Mouse (Mus musculus): ENCODE results near the gene Cnot3.
"Not testable (repeated sequence)": the region's sequence is repeated elsewhere in the genome, so short reads cannot be mapped to it uniquely, and the experiment has no call there.

Cnot3 gene
- long read RNA-seq, experiment 1, full-length matches to known transcripts, result 2 of 3 reads
- long read RNA-seq, experiment 1, partial matches to known transcripts, result 0 of 3 reads
- long read RNA-seq, experiment 1, other reads (novel, unspliced or antisense), result 1 of 3 reads
- long read RNA-seq, experiment 2, full-length matches to known transcripts, result 2 of 5 reads
- long read RNA-seq, experiment 2, partial matches to known transcripts, result 1 of 5 reads
- long read RNA-seq, experiment 2, other reads (novel, unspliced or antisense), result 2 of 5 reads

GRCm38 (mm10) chr7:3644672-3645487, at the start of gene Cnot3:
Gene Cnot3, plus strand, starts transcription at chr7:3645268.
- intact Hi-C loops (cut with DNase I), result loop anchor here (1.0 kb wide), 1 partner anchor 20 kb away; the partner anchor contains the start of gene Leng1

DNA sequence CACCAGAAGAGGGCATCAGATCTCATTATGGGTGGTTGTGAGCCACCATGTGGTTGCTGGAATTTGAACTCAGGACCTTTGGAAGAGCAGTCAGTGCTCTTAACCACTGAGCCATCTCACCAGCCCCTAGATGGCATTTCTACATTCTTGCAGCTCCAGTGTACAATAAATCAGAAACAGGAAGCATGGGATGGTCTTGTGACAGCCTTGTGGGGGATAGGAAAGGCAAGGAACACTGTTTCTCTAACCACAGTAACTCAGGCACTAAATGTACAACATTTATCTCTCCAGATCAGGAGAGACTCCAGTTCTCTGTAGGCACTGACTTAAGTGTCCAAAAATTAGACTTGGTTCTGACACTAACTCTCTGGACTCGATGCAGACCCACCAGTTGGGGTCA, 47.3 kb upstream of the Cnot3 start:
- intact Hi-C loops (cut with DNase I), result not testable (repeated sequence)

GRCm38 (mm10) chr7:3601119-3601518, 43.9 kb upstream of the Cnot3 start:
- intact Hi-C loops (cut with DNase I), result no loop called here

- intact Hi-C loops (cut with DNase I), result no loop called here
These were observed 38.3 kb upstream of the Cnot3 start for GRCm38 (mm10) chr7:3606798-3607197.

DNA sequence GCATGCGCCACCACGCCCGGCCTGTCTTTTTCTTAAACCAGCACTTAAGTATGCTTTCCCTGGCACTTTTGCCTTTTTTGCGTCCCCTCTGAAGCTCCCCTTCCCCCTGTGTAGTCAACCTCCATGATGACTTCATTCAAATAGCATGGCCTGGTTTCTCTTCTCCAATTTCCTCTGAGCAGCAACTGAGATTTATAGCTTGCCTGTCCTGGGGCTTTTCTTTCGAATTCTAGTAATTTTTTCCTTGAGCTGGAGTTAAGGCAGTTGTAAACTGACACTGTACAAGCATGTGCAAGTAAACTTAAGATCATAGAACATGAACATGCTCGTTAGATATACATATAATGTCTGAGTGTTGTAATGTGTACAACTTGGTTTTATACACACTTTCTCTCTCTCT, 37.7 kb upstream of the Cnot3 start:
- intact Hi-C loops (cut with DNase I), result no loop called here

GRCm38 (mm10) chr7:3608668-3609067, 36.4 kb upstream of the Cnot3 start:
- intact Hi-C loops (cut with DNase I), result no loop called here

DNA sequence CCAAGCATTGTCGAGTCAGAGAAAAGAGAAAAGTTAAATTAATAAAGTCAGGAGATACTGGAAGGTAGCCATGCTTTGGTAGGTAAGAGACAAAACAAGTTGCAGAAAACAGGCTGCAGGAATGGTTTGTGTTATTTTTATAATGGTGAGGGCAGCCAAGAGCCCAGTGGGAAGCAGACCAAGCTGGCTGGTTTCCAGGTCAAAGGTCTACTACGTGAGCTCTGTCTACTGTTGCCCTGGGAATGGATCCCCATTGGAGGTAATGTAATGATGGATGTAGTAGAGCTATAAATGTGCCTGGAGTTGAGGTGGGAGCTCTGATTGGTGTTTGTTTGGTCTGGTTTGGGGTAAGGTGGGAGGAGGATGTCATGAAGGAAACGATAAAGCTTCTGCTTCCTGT, 36.0 kb upstream of the Cnot3 start:
- intact Hi-C loops (cut with DNase I), result no loop called here

DNA sequence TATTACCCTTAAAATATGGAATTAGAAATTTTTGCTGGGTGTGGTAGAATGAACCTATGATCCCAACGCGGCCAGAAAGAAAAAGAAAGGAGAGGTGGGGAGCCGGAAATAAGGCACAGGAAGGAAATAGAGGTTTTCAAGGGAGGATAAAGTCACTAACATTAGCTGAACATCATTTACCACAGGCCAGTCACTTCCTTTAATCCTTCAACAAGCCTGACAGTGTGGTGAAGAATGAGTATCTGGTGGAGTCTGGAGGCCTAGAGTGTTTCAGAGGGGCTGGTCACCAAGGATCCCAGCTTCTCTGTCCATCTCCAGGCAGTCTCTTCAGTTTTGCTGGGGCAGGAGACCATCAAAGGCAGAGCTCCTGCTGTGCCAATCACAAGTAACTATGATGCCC, 34.6 kb upstream of the Cnot3 start:
- intact Hi-C loops (cut with DNase I), result no loop called here

- intact Hi-C loops (cut with DNase I), result no loop called here
These were observed 34.1 kb upstream of the Cnot3 start for GRCm38 (mm10) chr7:3611006-3611405.

DNA sequence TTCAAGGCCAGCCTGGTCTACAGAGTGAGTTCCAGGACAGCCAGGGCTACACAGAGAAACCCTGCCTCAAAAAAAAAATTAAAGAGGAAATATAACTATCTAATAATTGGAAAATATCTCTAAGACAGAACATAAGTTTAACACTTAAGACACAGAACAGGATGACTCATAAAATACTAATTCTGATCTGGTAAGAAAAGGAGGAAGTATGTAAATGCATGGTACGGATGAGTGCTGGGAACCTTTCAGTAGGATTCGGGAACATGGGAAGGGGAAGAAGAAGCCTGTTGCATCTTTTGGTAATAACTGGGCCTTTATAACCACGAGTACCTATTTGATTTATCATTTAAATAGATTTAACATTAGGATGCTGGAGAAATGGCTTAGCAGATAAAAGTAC, 31.0 kb upstream of the Cnot3 start:
- intact Hi-C loops (cut with DNase I), result no loop called here

DNA sequence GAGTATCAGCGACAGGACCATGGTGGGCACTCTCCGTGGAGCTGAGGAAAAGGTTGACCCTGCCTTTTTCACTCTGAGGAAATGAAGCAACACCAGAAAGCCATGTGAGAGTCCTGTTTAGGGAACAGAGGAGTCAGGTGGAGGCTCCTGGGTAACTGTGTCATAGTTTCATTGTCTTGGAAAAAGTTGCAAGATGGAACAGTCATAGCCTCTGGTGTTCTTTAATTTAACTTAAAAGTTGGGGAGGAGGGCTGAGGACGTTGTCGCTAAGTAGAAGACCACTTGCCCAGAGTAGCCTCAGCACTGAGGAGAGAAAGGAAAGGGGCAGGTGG, 29.0 kb upstream of the Cnot3 start, which contains the start of gene Oscar:
TSS of gene Oscar (minus strand) at position 101 of the 332 bp plus-strand sequence.
- intact Hi-C loops (cut with DNase I), result no loop called here

DNA sequence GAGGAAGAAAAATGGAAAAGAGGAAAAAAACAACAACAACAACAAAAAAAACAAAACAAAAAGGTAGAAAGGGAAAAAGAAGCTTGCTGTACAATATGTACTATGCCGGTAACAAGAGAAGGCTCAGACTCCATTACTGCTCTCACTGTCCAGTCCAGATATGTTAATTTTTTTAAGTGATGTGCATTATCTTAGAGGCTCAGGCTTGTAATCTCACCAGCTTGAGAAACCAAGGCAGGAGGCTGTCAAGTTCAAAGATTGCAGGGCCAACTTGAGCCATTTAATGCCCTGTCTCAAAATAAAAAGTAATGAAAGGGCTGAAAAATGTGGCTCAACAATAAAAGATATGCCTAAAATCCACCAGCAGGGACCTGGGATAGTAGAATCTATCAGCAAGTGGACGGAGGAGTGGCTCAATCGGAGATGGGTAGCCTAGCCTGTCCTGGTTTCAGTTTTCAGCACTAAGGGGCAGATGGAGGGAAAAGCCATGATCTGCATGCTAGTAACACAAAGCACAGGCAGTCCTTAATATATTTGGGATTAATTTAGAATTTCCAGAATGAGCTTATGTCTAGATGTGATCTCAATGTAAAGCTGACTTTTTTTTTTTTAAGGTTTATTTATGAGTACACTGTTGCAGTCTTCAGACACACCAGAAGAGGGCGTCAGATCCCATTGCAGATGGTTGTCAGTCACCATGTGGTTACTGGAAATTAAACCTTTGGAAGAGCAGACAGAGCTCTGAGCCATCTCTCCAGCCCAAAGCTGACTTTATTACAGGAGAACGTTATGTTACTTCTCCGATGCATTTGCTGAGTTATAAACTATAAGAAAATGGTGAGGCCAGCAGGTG, 28.5 kb upstream of the Cnot3 start:
- intact Hi-C loops (cut with DNase I), result no loop called here

GRCm38 (mm10) chr7:3617242-3617995, 27.6 kb upstream of the Cnot3 start, which contains the start of gene Ndufa3:
Gene Ndufa3, plus strand, starts transcription at chr7:3617373.
- intact Hi-C loops (cut with DNase I), result no loop called here

- intact Hi-C loops (cut with DNase I), result no loop called here
These were observed 16.0 kb upstream of the Cnot3 start for GRCm38 (mm10) chr7:3629030-3629429.

DNA sequence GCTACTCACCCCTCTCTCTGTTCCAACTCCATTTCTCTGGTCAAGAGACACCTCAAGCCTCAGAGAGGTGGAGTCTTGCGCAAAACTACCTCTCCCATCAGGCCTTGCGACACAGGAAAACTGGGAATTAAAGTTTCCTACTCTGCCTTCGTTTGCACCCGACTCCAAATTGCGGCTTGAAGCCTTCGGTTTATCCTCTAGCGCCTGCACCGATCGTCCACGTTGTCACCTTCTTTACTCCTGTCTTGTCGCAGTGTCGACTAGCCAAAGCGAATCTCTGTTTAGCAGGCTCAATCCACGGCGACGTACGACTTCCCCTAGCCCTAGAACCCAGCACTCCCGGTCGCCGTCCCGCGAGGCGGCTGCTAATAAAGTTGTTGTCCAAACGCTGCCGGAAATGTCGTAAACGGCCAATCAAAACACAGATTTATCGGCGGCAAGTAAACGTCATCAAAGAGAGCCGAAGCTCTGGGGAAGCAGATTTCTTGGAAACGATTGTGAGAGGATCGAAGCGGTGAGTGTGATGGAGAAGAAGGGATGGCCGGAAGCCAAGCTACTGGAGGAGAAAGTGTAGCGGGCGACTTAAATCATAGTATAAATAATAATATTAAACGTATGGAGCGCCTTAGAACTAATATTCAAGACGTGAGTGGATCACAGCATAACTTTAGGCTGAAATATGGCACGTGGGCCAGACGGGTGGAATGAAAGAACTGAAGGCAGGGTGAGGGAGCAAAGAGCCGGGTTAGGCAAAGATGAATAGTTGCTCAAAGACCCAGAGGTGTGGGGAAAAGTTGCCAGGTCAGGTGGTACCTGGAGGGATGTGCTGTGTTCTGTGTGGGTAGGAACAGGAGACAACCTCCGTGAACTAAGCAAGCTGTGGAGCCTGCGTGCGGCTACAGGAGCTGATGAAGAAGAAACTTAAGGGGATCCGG, 15.3 kb upstream of the Cnot3 start, which contains the start of the genes Tfpt and Prpf31:
TSS of gene Tfpt (minus strand) at position 387 of the 935 bp plus-strand sequence.
TSS of gene Prpf31 (plus strand) at position 443 of the 935 bp plus-strand sequence.
- intact Hi-C loops (cut with DNase I), result no loop called here

DNA sequence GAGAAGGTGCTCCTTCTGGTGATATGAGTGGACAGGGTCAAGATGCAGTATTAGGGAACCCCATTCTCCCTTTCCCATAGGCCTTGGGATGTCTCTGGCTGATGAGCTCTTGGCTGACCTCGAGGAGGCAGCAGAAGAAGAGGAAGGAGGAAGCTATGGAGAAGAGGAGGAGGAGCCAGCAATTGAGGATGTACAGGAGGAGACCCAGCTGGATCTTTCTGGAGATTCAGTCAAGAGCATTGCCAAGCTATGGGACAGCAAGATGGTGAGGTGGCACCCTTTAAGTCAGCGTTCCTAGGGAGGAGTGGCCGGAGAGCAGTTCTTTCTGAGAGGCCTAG, 14.6 kb upstream of the Cnot3 start:
- intact Hi-C loops (cut with DNase I), result no loop called here

GRCm38 (mm10) chr7:3643412-3643811, 1.7 kb upstream of the Cnot3 start:
- intact Hi-C loops (cut with DNase I), result no loop called here

DNA sequence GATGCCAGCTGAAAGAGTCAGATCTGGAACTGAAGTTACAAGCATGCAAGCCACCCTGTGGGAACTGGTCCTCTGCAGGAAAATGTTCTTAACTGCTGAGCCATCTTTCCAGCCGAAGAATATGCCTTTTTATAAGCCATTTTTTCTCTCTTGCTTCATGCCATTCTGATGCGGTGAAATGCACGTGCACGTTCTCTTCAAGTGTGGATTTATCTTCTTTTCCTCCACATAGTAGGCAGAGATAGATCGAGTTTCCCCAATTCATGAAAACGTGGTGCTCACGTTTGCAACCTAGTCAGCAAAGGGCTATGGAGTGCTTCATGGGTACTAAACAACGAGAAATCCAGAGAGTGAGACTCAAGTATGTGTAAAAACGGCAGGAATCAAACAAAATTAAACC, 1.2 kb upstream of the Cnot3 start:
- intact Hi-C loops (cut with DNase I), result no loop called here

DNA sequence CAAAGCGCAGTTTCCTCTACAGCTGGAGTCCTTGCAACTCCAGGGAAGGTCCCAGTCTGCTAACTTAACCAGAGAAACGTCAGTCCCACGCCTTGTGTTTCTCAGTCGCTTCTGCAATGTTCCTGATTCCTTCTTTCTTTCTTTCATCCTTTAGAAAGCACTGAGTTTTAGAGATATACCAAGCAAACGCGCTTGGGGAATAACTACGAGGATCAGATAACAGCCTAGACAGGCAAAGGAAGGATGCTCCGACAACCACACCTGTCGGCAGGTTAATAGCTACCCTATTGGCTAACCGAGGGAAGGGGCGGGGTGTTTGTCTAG, 758 bp upstream of the Cnot3 start:
- intact Hi-C loops (cut with DNase I), result no loop called here

- intact Hi-C loops (cut with DNase I), result loop anchor here (1.0 kb wide), 1 partner anchor 20 kb away; the partner anchor contains the start of gene Leng1
These were observed 489 bp downstream of the Cnot3 start for GRCm38 (mm10) chr7:3645488-3646025.
